Mouse (Mus musculus) megakaryocyte, embryonic 14.5 days (primary cell): ENCODE measurements around the gene Hoxb6. TPM values are rescaled to one million over a fixed set of nuclear protein-coding genes. Genes with fewer than 3 reads are reported as not detected.

ENCODE experiments used
- H3K27me3 ChIP-seq: replicated peaks from 2 replicates; pipeline ENCODE3; 2012; ENCODE audit warnings: inconsistent platforms
- H3K36me3 ChIP-seq: replicated peaks from 2 replicates; pipeline ENCODE3; 2012; ENCODE audit warnings: low read length, inconsistent platforms, mixed read lengths
- H3K4me1 ChIP-seq: 2 replicates; pipeline ENCODE4 v1.6.1; 2012; ENCODE audit warnings: inconsistent platforms
- H3K4me3 ChIP-seq: replicated peaks from 2 replicates; pipeline ENCODE3; 2012; ENCODE audit warnings: moderate library complexity, mild to moderate bottlenecking, inconsistent platforms
- H3K9me3 ChIP-seq: 2 replicates; pipeline ENCODE4 v1.6.1; 2012; ENCODE audit warnings: inconsistent platforms
- FLI1 ChIP-seq: IDR thresholded peaks from 2 replicates; pipeline ENCODE4 v1.6.1; 2012; ENCODE audit warnings: low read length, inconsistent platforms, mixed read lengths
- GATA1 ChIP-seq: IDR thresholded peaks from 3 replicates; pipeline ENCODE4 v1.6.1; 2012; ENCODE audit warnings: mixed read lengths, low read length, inconsistent platforms, borderline replicate concordance
- polyA plus RNA-seq: library from polyadenylated mRNA; stranded (reverse); fragments of >175 nt; gene quantifications from 2 replicates; pipeline ENCODE4 v1.2.3, GENCODE M21; 2012; ENCODE audit warnings: low replicate concordance; ENCODE audit not compliant: insufficient read depth

Gene Hoxb6
- polyA plus RNA-seq, 1 experiment = not detected

DNA sequence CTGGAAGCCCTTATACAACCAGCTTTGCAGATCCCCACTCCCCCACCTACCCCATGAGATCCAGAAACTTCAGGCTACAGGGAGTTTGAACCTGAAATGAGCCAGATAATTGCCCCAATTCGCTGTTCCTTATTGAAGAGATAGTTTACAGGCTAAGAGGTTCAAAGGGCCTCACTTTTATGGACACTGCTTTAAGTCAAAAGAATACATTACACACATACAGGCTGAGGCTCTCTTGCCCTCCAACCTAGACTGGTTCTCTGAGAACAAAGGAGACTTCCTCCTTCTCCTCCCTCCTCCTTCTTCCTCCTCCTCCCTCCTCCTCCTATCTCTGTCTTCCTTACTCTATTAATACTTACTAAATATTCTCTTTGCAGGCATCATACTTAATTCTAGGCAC is 32.8 kb upstream of the Hoxb6 start:
- no peak overlapping the region for H3K4me3 ChIP-seq
- H3K27me3 ChIP-seq = peaks cover 97% of the 10 kb centered on the region
- TF ChIP-seq GATA1 = no peak
- no peak for TF ChIP-seq FLI1
- peaks cover 14% of the 10 kb centered on the region for H3K4me1 ChIP-seq
- H3K36me3 ChIP-seq = no peaks in the 10 kb centered on the region
- no peaks in the 10 kb centered on the region for H3K9me3 ChIP-seq

DNA sequence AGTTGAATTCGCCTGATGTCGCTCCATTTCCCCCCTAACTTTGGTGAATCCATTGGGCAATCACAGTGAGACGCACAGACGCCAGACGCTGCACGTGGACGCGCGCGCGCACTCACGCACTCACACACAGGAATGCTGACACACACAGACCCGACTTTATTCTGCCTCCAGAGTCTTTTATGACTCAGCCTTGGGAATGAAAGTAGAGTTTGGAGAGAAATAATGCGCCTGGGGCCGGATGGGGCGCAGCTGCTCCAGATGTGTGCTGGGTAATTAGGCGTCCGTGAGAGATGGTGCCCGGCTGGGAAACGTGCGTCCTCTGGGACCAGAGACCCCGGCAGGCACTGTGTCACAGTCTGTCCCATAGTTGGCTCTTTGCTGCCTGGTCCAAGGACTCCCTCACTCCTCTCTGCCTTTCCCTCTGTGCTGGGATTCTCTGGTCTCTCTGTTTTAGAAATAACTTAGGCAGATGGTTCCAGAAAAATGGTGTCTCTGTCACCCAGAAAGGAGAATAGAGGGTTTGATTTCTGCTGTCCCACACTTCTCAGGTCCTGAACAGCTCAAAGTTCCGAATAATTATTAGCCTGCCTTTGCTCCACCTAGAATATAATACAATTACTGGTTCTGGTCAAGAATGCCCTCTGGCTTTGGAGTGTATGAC is 31.8 kb upstream of the Hoxb6 start:
- peaks cover 11% of the 10 kb centered on the region for H3K4me1 ChIP-seq
- peaks cover 97% of the 10 kb centered on the region for H3K27me3 ChIP-seq
- no peak overlapping the region for H3K4me3 ChIP-seq
- H3K9me3 ChIP-seq = no peaks in the 10 kb centered on the region
- no peaks in the 10 kb centered on the region for H3K36me3 ChIP-seq
- TF ChIP-seq GATA1 (no peak), FLI1 (no peak)

DNA sequence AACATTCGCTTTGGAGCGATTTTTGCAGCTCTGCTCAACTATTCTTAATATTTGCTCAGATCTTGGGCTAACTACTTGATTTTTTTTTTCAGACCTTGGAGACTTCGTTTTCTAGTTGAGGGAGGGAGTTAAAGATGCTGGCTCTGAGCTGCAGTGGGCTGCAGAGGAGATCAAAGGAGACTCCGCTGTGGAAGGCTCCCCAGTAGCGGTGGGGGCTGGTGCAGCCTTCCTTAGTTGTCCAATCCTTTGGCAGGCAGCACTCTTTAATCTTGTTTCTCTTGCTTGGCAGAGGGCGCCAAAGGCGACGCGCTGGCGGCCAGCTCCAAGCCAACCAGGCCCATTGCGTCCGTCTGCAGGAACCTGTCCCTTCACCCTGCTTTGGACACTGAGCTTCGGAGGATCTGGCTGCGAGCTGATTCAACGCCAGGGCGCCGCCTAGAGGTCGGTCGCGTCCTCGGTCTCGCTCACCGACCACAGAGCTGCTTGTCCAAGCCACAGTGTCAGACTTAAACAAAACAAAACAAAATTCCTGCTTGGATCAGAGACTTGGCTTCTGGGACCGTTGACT is 30.9 kb upstream of the Hoxb6 start:
- peaks cover 96% of the 10 kb centered on the region for H3K27me3 ChIP-seq

DNA sequence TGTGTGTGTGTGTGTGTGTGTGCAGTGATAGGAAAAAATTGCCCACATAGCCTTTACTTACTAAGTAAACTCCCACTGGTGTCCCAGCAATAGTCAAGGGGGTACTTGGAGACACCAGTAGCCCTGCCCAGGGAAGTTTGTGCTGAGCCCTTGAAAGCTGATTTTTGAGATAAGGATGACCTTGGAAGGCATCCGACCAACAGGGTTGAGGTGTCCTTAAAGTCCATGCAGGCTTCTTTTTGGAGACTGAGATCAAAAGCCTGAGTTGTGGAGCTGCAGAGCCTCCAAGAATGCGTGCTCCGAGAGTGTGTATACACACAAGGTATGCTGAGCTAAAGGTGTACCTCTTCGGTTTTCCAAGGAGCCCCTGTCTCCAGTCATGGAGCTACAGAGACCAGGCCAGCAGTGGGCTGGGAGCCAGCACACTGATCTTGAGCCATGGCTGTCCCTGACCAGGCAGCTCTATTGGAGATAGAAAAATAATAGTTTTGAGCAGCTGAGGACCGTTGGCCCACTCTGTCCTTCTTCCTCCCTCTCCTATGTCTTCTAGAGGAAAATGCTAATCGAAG is 29.9 kb upstream of the Hoxb6 start:
- no peak for TF ChIP-seq FLI1
- TF ChIP-seq GATA1 = no peak
- Histone ChIP-seq H3K4me1 (peaks cover 9% of the 10 kb centered on the region), H3K36me3 (no peaks in the 10 kb centered on the region), H3K4me3 (no peak overlapping the region), H3K27me3 (peaks cover 96% of the 10 kb centered on the region), H3K9me3 (no peaks in the 10 kb centered on the region)

More for the DNA sequence above, 30.9 kb upstream of the Hoxb6 start:
- no peaks in the 10 kb centered on the region for H3K36me3 ChIP-seq
- peaks cover 9% of the 10 kb centered on the region for H3K4me1 ChIP-seq
- peak overlapping the region; percentile 5 for H3K4me3 ChIP-seq
- no peaks in the 10 kb centered on the region for H3K9me3 ChIP-seq
- TF ChIP-seq FLI1 = no peak
- TF ChIP-seq GATA1 = no peak

DNA sequence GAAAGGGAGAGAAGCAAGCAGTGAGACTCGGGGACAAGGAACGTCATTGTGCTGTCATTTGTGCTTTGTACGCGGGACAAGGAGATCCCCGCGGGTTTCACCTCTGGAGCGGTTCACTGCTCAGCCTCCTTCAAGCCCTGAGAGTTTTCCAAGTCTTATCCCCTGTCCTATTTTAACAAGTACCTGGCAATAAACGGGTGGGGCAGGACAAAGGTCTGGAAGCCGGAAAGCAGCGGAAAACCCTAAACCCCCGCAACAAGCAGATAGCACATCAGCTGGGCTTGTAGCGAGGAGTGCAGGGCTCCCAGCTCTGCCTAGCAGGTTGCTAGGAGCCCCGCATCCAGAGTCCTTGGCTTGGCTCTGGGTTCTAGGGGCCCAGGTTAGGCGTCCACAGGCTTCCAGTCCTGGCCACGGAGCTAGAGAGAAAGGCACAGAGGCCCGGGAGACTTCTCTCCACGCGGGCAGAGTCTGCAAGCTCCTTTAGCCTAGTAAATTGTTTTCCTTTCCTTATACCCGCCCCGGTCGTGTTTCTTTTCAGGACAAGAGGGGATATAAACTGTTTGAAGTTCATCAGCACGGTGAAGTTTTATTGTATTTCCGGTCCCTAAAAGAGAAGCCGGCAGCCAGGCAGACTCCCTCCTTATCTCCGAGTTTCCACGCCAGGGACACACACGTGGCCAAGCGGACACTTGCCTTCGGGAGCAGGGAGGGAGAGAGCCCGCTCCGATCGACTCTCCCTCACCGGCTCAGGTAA is 28.5 kb upstream of the Hoxb6 start:
- peaks cover 97% of the 10 kb centered on the region for H3K27me3 ChIP-seq
- no peaks in the 10 kb centered on the region for H3K9me3 ChIP-seq
- H3K4me3 ChIP-seq = no peak overlapping the region
- peaks cover 9% of the 10 kb centered on the region for H3K4me1 ChIP-seq
- TF ChIP-seq FLI1 (no peak), GATA1 (no peak)
- H3K36me3 ChIP-seq = no peaks in the 10 kb centered on the region

DNA sequence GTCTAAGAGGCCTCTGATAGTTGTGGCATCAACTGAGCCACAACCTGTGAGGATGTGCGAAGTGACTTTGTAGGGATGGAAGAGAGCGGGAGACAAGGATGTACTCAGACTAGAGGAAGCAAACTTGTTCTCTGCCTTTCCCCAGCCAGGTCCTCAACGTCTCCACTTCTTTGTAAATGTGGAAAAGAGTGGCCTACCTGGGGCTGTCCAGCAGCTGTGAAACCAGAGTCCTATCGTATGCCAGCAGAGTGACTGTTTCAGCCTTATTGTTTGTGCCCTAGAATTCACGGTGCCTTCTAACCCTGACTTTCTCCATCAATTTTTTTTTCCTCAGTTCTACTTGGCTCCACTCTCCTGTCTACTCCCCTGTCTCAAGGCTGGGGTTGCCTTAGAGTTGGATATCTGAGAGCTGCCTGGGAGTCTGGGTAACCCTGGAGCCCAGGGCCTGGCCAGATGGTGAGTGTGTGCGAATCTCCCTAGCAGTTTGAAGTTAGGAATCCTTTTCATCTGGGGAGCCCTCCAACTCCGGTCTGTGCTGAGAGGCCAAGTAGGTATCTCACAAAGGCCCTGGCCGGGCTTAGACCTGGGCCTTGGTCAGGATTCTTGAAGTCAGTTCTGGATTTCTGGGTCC is 27.8 kb upstream of the Hoxb6 start:
- TF ChIP-seq FLI1 (no peak), GATA1 (no peak)
- H3K4me1 ChIP-seq = peaks cover 9% of the 10 kb centered on the region
- peaks cover 97% of the 10 kb centered on the region for H3K27me3 ChIP-seq
- no peaks in the 10 kb centered on the region for H3K36me3 ChIP-seq
- no peaks in the 10 kb centered on the region for H3K9me3 ChIP-seq
- H3K4me3 ChIP-seq = no peak overlapping the region

DNA sequence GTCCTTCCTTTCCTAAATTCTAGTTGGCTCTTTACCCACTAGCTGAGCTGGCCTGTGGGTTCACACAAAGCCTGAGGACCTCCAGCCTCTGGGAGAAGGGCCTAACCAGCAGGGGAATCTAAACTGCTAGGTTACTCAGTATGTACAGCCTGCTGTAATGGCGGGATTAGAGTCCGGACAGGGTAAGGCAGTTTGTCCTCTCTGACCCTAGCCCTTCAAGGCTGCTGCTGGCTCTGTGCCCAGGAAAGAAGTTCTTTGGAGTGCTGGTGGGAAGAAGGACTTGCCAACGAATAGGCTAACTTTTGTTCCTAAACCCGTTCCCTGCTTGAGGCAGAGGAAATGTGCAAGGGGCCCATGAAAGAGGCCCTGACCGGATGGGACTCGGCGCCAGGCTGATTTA is 26.3 kb upstream of the Hoxb6 start:
- peaks cover 98% of the 10 kb centered on the region for H3K27me3 ChIP-seq
- H3K9me3 ChIP-seq = no peaks in the 10 kb centered on the region
- H3K36me3 ChIP-seq = no peaks in the 10 kb centered on the region
- peaks cover 6% of the 10 kb centered on the region for H3K4me1 ChIP-seq
- H3K4me3 ChIP-seq = no peak overlapping the region
- TF ChIP-seq GATA1 = no peak
- no peak for TF ChIP-seq FLI1

DNA sequence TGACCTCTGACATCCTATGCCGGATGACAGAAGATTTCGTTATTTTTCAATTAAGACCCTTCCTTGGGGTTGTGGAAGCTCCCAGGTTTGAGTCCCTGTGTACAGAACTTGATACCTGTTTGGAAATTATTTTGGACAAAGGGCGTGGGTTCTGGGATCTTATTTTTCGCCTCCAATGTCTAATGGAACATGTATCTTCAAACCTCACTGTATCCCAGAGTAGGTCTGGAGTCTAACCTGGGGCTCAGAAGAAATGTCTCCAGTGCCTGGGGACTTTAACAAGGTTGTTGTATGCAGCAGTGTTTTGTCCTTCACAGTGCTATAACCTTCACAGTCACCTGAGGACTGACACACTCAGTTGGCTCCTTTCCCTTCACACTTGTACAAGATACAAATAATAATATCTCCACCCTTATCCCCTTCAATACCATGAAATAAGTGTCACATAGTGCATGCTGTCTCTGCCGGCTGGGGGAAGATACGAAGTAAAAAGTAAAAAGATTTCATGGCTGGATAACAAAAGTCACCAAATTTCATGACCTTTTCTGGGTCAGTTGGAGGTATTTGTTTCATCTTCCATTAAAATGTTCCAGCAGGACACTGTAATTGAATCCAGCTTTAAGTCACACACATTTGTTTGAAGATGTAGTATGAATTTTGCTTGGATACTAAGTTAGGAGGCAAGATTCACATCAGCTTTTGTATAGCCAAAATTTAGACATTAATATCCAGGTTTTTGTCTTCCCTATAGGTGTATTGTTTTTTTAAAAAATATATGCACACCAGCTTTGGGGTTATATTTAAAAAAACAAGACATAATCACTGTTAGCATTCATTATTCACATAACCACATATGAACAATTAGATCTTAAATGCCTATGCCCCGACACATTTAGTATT is 25.0 kb upstream of the Hoxb6 start:
- H3K4me3 ChIP-seq = no peak overlapping the region
- peaks cover 7% of the 10 kb centered on the region for H3K4me1 ChIP-seq
- H3K9me3 ChIP-seq = no peaks in the 10 kb centered on the region
- H3K36me3 ChIP-seq = no peaks in the 10 kb centered on the region
- H3K27me3 ChIP-seq = peaks cover 98% of the 10 kb centered on the region
- TF ChIP-seq GATA1 = no peak
- TF ChIP-seq FLI1 = no peak
